Mouse (Mus musculus) liver, postnatal 0 days (tissue): ENCODE results near the gene Tnni2. TPM values are rescaled to one million over a fixed set of nuclear protein-coding genes. Genes with fewer than 3 reads are reported as not detected.
A peak's percentile ranks its signal among the peaks of the same experiment; 100 is the strongest.

Source experiments
- ATAC-seq: fragments of 200-750 bp; cut with Nextera tagmentation; 2 replicates; pipeline ENCODE4 v1.8.0; 2017; ENCODE audit warnings: mild to moderate bottlenecking, moderate library complexity
- DNase-seq: peaks from one replicate; pipeline ENCODE4 v3.0.0-alpha.2; 2016
- H3K27ac ChIP-seq: fragments of 300-500 bp; sonication (generic); 2 replicates; pipeline ENCODE4 v1.5.1; 2014; ENCODE audit warnings: antibody characterized with exemption, moderate library complexity, mild to moderate bottlenecking, low read depth
- H3K27me3 ChIP-seq: fragments of 300-500 bp; sonication (generic); 2 replicates; pipeline ENCODE4 v1.6.1; 2014; ENCODE audit warnings: low read length, control low read depth, mixed read lengths; ENCODE audit not compliant: insufficient read depth
- H3K36me3 ChIP-seq: fragments of 300-500 bp; sonication (generic); replicated peaks from 2 replicates; pipeline ENCODE4 v1.6.1; 2014; ENCODE audit warnings: mild to moderate bottlenecking, control low read depth, low read length, moderate library complexity, mixed read lengths; ENCODE audit not compliant: insufficient read depth
- H3K4me1 ChIP-seq: fragments of 300-500 bp; sonication (generic); 2 replicates; pipeline ENCODE4 v1.6.1; 2014; ENCODE audit warnings: antibody characterized with exemption, mild to moderate bottlenecking, control low read depth; ENCODE audit not compliant: insufficient read depth
- H3K4me2 ChIP-seq: fragments of 300-500 bp; sonication (generic); 2 replicates; pipeline ENCODE4 v1.6.1; 2014; ENCODE audit warnings: low read depth, mild to moderate bottlenecking, low read length, moderate library complexity, mixed read lengths
- H3K4me3 ChIP-seq: fragments of 300-500 bp; sonication (generic); 2 replicates; pipeline ENCODE4 v1.5.1; 2014; ENCODE audit warnings: low read depth, low read length
- H3K9ac ChIP-seq: fragments of 300-500 bp; sonication (generic); replicated peaks from 2 replicates; pipeline ENCODE4 v1.6.1; 2014; ENCODE audit warnings: mild to moderate bottlenecking, moderate library complexity
- H3K9me3 ChIP-seq: fragments of 300-500 bp; sonication (generic); 2 replicates; pipeline ENCODE4 v1.6.1; 2016; ENCODE audit warnings: mild to moderate bottlenecking, control low read depth, low read length, mixed read lengths
- CTCF ChIP-seq: sonication (generic); IDR thresholded peaks from 2 replicates; pipeline ENCODE4 v1.5.1; 2016; ENCODE audit warnings: antibody characterized with exemption, low read depth
- EP300 ChIP-seq: IDR thresholded peaks from 2 replicates; pipeline ENCODE4 v1.6.1; 2016; ENCODE audit warnings: antibody characterized with exemption, low read depth, mild to moderate bottlenecking
- WGBS: fragments of 180-500 bp; shearing (Covaris S2); extraction: QIAGEN DNeasy Blood & Tissue Kit; methylation state at CpG from one replicate; pipeline ENCODE4 v1.1.7; 2014; ENCODE audit not compliant: insufficient replicate concordance; 5-methylcytosine and 5-hydroxymethylcytosine counted together
- polyA plus RNA-seq: library from polyadenylated mRNA; unstranded; fragments of >200 nt; fragmentation: Nextera tagmentation; extraction: Ambion mirVana; gene quantifications from 2 replicates; pipeline ENCODE4 v1.2.1, GENCODE M21; 2015

Gene Tnni2
- polyA plus RNA-seq, 1 experiment from 2014 or later: 6.9 TPM

DNA sequence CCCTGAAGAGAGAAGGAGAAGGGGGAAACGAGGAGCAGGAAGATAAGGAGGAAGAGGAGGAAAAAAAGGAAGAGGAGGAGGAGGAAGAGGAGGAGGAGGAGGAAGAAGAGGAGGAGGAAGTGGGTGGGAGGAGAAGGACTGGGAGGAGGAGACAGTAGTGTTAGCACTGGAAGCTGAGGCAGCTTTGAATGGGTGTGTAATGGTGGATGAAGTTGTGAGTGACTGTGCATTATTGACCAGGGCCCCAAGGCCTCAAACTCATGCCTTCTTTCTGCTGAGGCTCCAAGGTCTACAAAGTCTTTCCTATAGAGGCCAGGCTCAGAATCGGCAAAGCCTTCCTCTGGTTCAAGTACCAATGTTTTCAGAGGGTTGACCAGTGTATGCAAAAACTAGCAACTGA lies 19.8 kb upstream of the Tnni2 start:
- 0 out of 2 replicates have a peak overlapping the region, but pooled peaks have one; percentile 13 for H3K27ac ChIP-seq
- no peak for TF ChIP-seq CTCF
- no peak for TF ChIP-seq EP300
- H3K9me3 ChIP-seq: no peaks in the 10 kb centered on the region
- ATAC-seq: no peak
- no peaks in the 10 kb centered on the region for H3K27me3 ChIP-seq
- H3K4me3 ChIP-seq: no peak overlapping the region
- H3K4me1 ChIP-seq: peaks cover 35% of the 10 kb centered on the region
- DNase-seq: no peak
- H3K36me3 ChIP-seq: no peaks in the 10 kb centered on the region
- WGBS: 62% methylated on average over 2 of the region's 2 CpGs
- no peak overlapping the region for H3K9ac ChIP-seq
- H3K4me2 ChIP-seq: no peak overlapping the region

GRCm38 (mm10) chr7:142425641-142426213 lies 15.9 kb upstream of the Tnni2 start:
- Histone ChIP-seq H3K27ac (no peak overlapping the region), H3K4me3 (no peak overlapping the region), H3K27me3 (no peaks in the 10 kb centered on the region), H3K9me3 (no peaks in the 10 kb centered on the region), H3K9ac (no peak overlapping the region), H3K4me2 (no peak overlapping the region), H3K4me1 (peaks cover 24% of the 10 kb centered on the region), H3K36me3 (no peaks in the 10 kb centered on the region)
- ATAC-seq: no peak
- DNase-seq: no peak
- TF ChIP-seq EP300 (no peak), CTCF (peak; percentile 59)
- 63% methylated on average over 11 of the region's 11 CpGs for WGBS

DNA sequence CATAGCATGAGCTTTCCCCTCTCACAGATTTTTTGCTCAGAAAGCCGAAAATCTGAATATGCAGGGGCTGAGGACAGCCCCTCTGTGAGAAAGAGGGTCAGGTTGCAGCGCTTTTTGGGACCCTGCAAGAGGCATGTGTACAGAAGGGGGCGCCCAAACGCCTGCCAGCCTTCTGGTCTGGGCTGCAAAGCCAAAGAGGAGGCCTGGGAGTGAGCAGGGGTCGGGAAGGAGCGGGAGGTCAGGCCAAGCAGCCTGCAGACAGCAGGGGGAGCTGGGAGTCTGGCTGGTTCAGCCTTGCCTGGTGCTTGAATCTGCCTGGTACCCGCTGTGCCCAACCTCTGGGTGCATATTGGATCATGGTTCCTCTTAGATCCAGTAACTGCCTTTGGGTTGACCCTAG lies 13.4 kb upstream of the Tnni2 start:
- H3K4me3 ChIP-seq: no peak overlapping the region
- TF ChIP-seq CTCF (peak; percentile 57), EP300 (no peak)
- ATAC-seq (0 out of 2 replicates have a peak, but pooled peaks have one; percentile 7), DNase-seq (peak; percentile 54)
- H3K9me3 ChIP-seq: no peaks in the 10 kb centered on the region
- H3K27ac ChIP-seq: no peak overlapping the region
- 20% methylated on average over 7 of the region's 7 CpGs for WGBS
- 0 out of 2 replicates have a peak, but pooled peaks cover 6% of the 10 kb centered on the region for H3K4me1 ChIP-seq
- H3K4me2 ChIP-seq: no peak overlapping the region
- H3K36me3 ChIP-seq: no peaks in the 10 kb centered on the region
- no peaks in the 10 kb centered on the region for H3K27me3 ChIP-seq
- H3K9ac ChIP-seq: no peak overlapping the region

GRCm38 (mm10) chr7:142430160-142430678 lies 11.4 kb upstream of the Tnni2 start:
- Histone ChIP-seq H3K36me3 (no peaks in the 10 kb centered on the region), H3K9me3 (no peaks in the 10 kb centered on the region), H3K4me3 (no peak overlapping the region), H3K4me1 (0 out of 2 replicates have a peak, but pooled peaks cover 6% of the 10 kb centered on the region), H3K4me2 (no peak overlapping the region), H3K27me3 (no peaks in the 10 kb centered on the region), H3K9ac (no peak overlapping the region), H3K27ac (no peak overlapping the region)
- 59% methylated on average over 12 of the region's 12 CpGs for WGBS
- DNase-seq: no peak
- no peak for ATAC-seq
- TF ChIP-seq EP300: no peak
- no peak for TF ChIP-seq CTCF

DNA sequence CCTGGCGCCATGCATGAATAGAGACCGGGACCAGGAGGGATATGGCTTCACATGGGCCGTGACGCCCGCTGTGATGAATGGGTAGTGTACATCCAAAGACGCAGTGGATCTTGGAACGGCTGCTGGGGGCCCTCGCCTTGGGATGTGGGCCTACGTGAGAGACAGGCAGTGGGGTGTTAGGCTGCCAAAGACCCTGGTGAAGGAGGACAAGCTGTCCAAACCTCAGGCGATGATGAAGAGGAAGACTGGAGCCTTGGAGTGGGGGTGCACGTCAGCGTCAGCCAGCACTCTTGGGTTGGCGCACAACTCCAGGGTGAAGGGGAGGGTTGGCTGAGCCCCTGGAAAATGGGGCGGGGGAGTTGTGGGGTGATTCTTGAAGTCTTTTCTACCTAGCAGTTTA lies 10.5 kb upstream of the Tnni2 start:
- Histone ChIP-seq H3K9me3 (no peaks in the 10 kb centered on the region), H3K27ac (no peak overlapping the region), H3K4me2 (no peak overlapping the region), H3K4me1 (no peaks in the 10 kb centered on the region), H3K27me3 (no peaks in the 10 kb centered on the region), H3K4me3 (no peak overlapping the region), H3K36me3 (no peaks in the 10 kb centered on the region), H3K9ac (no peak overlapping the region)
- no peak for TF ChIP-seq CTCF
- TF ChIP-seq EP300: no peak
- ATAC-seq: no peak
- 87% methylated on average over 14 of the region's 14 CpGs for WGBS
- DNase-seq: no peak

DNA sequence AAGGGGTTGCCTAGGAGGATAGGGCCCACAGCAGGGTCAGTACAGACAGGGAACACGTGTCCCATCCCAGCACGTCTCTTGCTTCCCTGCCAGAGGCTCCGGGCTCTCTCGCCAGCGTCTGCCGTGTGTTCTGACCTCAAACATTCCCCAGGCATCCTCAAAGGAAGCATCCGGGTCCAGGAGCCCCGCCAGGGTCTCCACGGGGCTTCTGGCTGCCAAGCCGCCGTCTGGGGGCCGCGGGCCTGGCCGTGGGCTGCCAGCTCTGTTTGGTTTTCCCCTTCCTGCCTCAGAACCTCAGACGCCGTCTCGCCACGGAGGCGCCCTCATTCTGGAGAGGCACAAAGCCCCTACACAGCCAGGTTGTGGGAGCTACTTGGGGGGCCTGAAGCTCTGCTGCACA lies 8.0 kb upstream of the Tnni2 start:
- no peak overlapping the region for H3K9ac ChIP-seq
- H3K27me3 ChIP-seq: no peaks in the 10 kb centered on the region
- no peak overlapping the region for H3K4me2 ChIP-seq
- 23% methylated on average over 19 of the region's 19 CpGs for WGBS
- DNase-seq (no peak), ATAC-seq (no peak)
- no peaks in the 10 kb centered on the region for H3K9me3 ChIP-seq
- H3K4me1 ChIP-seq: no peaks in the 10 kb centered on the region
- H3K36me3 ChIP-seq: no peaks in the 10 kb centered on the region
- H3K4me3 ChIP-seq: no peak overlapping the region
- no peak for TF ChIP-seq EP300
- no peak for TF ChIP-seq CTCF
- H3K27ac ChIP-seq: no peak overlapping the region
